Mouse (Mus musculus) spleen, postnatal 14 days (tissue): ENCODE results near the gene Itih3.

ENCODE experiments used
- DNase-seq, 2 experiments: peaks; one replicate each; pipeline ENCODE4 v3.0.0; 2021 to 2022; ENCODE audit warnings: low spot score in 2 of 2

Itih3 gene

GRCm38 (mm10) chr14:30902628-30903027 lies 20.9 kb downstream of the Itih3 start:
- DNase-seq: no peak

- DNase-seq: no peak
Observed at GRCm38 (mm10) chr14:30899972-30900371, 23.6 kb downstream of the Itih3 start.

- DNase-seq: no peak
Observed at GRCm38 (mm10) chr14:30888271-30888732, 35.3 kb downstream of the Itih3 start.

GRCm38 (mm10) chr14:30886204-30886603 lies 37.4 kb downstream of the Itih3 start, which contains the start of gene Itih4:
Gene Itih4, plus strand, starts transcription at chr14:30886476.
- no peak for DNase-seq

GRCm38 (mm10) chr14:30885298-30885697 lies 38.3 kb downstream of the Itih3 start:
- no peak for DNase-seq

- no peak for DNase-seq
Observed at GRCm38 (mm10) chr14:30881718-30882108, 41.8 kb downstream of the Itih3 start.

- DNase-seq: peak in 1 of 2 experiments; percentile 20
Observed at GRCm38 (mm10) chr14:30880811-30881717, 42.5 kb downstream of the Itih3 start.

- DNase-seq: no peak
Observed at GRCm38 (mm10) chr14:30880251-30880650, 43.3 kb downstream of the Itih3 start.

GRCm38 (mm10) chr14:30879794-30880193 lies 43.8 kb downstream of the Itih3 start:
- DNase-seq: no peak

GRCm38 (mm10) chr14:30878958-30879571 lies 44.5 kb downstream of the Itih3 start, which contains the start of gene Mustn1:
Gene Mustn1, plus strand, starts transcription at chr14:30879200.
- DNase-seq: no peak

- no peak for DNase-seq
Observed at GRCm38 (mm10) chr14:30877827-30878226, 45.7 kb downstream of the Itih3 start.

- no peak for DNase-seq
Observed at GRCm38 (mm10) chr14:30876451-30876850, 47.1 kb downstream of the Itih3 start.

GRCm38 (mm10) chr14:30875955-30876354 lies 47.6 kb downstream of the Itih3 start:
- DNase-seq: no peak

GRCm38 (mm10) chr14:30875130-30875865 lies 48.3 kb downstream of the Itih3 start:
- no peak for DNase-seq

- DNase-seq: no peak
Observed at GRCm38 (mm10) chr14:30874095-30874700, 49.4 kb downstream of the Itih3 start.

- no peak for DNase-seq
Observed at GRCm38 (mm10) chr14:30870206-30871147, 53.1 kb downstream of the Itih3 start.

GRCm38 (mm10) chr14:30869391-30869801 lies 54.2 kb downstream of the Itih3 start:
- no peak for DNase-seq

GRCm38 (mm10) chr14:30868826-30869225 lies 54.7 kb downstream of the Itih3 start:
- DNase-seq: no peak

- peak in 1 of 2 experiments; percentile 62 for DNase-seq
Observed at GRCm38 (mm10) chr14:30867042-30867441, 56.5 kb downstream of the Itih3 start.

GRCm38 (mm10) chr14:30865311-30865710 lies 58.2 kb downstream of the Itih3 start:
- no peak for DNase-seq
